Mouse (Mus musculus): ENCODE measurements around the gene Supt20.

- TF ChIP-seq CTCF (conservative IDR thresholded peaks at IDR 0.05; ENCODE audit: low read length) = no peak
- TF ChIP-seq POU5F1 (IDR thresholded peaks at IDR 0.05; ENCODE audit: borderline replicate concordance, low read length) = no peak
These were observed 60.8 kb downstream of the Supt20 start for GRCm38 (mm10) chr3:54753411-54753810.

Measured in E14TG2a.4 (cell line).